ENCODE assay signal across 8 mouse cellular contexts in genomic region chr13:44635221-44636007, GRCm38 (mm10).
A peak's percentile ranks its signal among the peaks of the same experiment; 100 is the strongest.
DNase-seq lines count a peak whose midpoint lies in the region; ATAC-seq and TF ChIP-seq lines count a peak whose summit lies in the region.

No protein-coding gene starts in this region.

- no peak overlapping the region for H3K9ac ChIP-seq in kidney, postnatal 0 days (ENCODE audit: low read depth, low read length)

- H3K4me2 ChIP-seq in kidney, postnatal 0 days (ENCODE audit: low read length) = peak overlapping the region; percentile 33

- WGBS in kidney, postnatal 0 days = 5% methylated on average over 12 of the region's 12 CpGs

- H3K4me3 ChIP-seq in kidney, postnatal 0 days (replicated peaks; ENCODE audit: low read depth, low read length) = no peak overlapping the region

- TF ChIP-seq CTCF in kidney, postnatal 0 days (IDR thresholded peaks at IDR 0.05; ENCODE audit: low read depth) = no peak

- DNase-seq in kidney, postnatal 0 days (ENCODE audit: low spot score) = peak; percentile 59
- DNase-seq in kidney, adult 9 months = no peak
- peak; percentile 32 for DNase-seq in induced T-regulatory cell, adult 2 months (ENCODE audit: low read depth)
- DNase-seq in lung, postnatal 25 days (ENCODE audit: low spot score) = peak; percentile 45
- DNase-seq in thymus, adult 18-20 months = peak; percentile 18 to 41
- DNase-seq in left cerebral cortex, adult 11 months (ENCODE audit: low spot score) = no peak
- DNase-seq in left cerebral cortex, adult 8-10 months (ENCODE audit: low spot score in 2 of 2) = no peak

- H3K4me1 ChIP-seq in kidney, postnatal 0 days (replicated peaks; ENCODE audit: insufficient read depth, low read length) = 0 out of 2 replicates have a peak, but pooled peaks cover 3% of the 10 kb centered on the region

- ATAC-seq in kidney, postnatal 0 days (replicated peaks; ENCODE audit: low FRiP score, low read depth) = peak; percentile 49; the same call in 1 of the 2 replicates
- no peak for ATAC-seq in erythroid progenitor cell, adult 5-6 weeks (replicated peaks; ENCODE audit: low FRiP score, poor library complexity, severe bottlenecking)

- H3K9me3 ChIP-seq in kidney, postnatal 0 days (replicated peaks; ENCODE audit: low read length) = no peaks in the 10 kb centered on the region

- no peak overlapping the region for H3K27ac ChIP-seq in kidney, postnatal 0 days

- H3K36me3 ChIP-seq in kidney, postnatal 0 days (ENCODE audit: insufficient read depth, low read length) = no peaks in the 10 kb centered on the region

- no peaks in the 10 kb centered on the region for H3K27me3 ChIP-seq in kidney, postnatal 0 days (ENCODE audit: insufficient read depth, low read length)

Comparison
In these comparisons a context has a peak if more than half of its experiments do, and no peak if none do; other contexts are left out.
1. DNase-seq: peak in kidney, postnatal 0 days (single experiment), induced T-regulatory cell, adult 2 months (single experiment), lung, postnatal 25 days (single experiment) and thymus, adult 18-20 months (2 of 2); none in kidney, adult 9 months (single experiment), left cerebral cortex, adult 11 months (single experiment) and left cerebral cortex, adult 8-10 months (0 of 2).